ENCODE assay signal across 27 mouse cellular contexts in genomic region chr6:40371031-40371430, GRCm38 (mm10).
"Had no signal": no experiment of that assay in that cellular context is flagged by ENCODE, and none has a peak within 500 bp of the region (broad histone marks: within the 10 kb centered on the region; RNA-seq: fewer than 3 reads in every experiment).

No protein-coding gene starts in this region.

- ATAC-seq: hindbrain, postnatal 0 days; intestine, embryonic 16.5 days; liver, embryonic 12.5 days had no signal

- DNase-seq: gastrocnemius, postnatal 14 days; gastrocnemius, postnatal 36 days; heart, adult 11 months; heart, adult 2 months; heart, postnatal 14 days; heart, postnatal 36 days; kidney, adult 11 months; kidney, adult 2 months; kidney, adult 9 months; kidney, postnatal 14 days; kidney, postnatal 4 days; layer of hippocampus, adult 9-11 months; layer of hippocampus, postnatal 36 days; left cerebral cortex, postnatal 4 days had no signal

- H3K9me3 ChIP-seq: heart, embryonic 13.5 days; heart, embryonic 15.5 days; hindbrain, embryonic 13.5 days; hindbrain, embryonic 15.5 days; kidney, embryonic 15.5 days; limb, embryonic 13.5 days; limb, embryonic 15.5 days; liver, embryonic 12.5 days had no signal

- H3K27me3 ChIP-seq: heart, embryonic 13.5 days; heart, embryonic 15.5 days; hindbrain, embryonic 13.5 days; hindbrain, embryonic 15.5 days; kidney, embryonic 15.5 days; limb, embryonic 13.5 days; limb, embryonic 15.5 days; liver, embryonic 12.5 days had no signal

- H3K9ac ChIP-seq: heart, embryonic 13.5 days; heart, embryonic 15.5 days; hindbrain, embryonic 13.5 days; hindbrain, embryonic 15.5 days; kidney, embryonic 15.5 days; limb, embryonic 13.5 days; limb, embryonic 15.5 days; liver, embryonic 12.5 days; liver, embryonic 14.5 days had no signal

- H3K27ac ChIP-seq: heart, adult 2 months; heart, embryonic 13.5 days; heart, embryonic 15.5 days; hindbrain, embryonic 13.5 days; hindbrain, embryonic 15.5 days; hindbrain, postnatal 0 days; kidney, embryonic 15.5 days; kidney, postnatal 0 days; limb, embryonic 13.5 days; limb, embryonic 15.5 days; liver, embryonic 12.5 days; liver, embryonic 14.5 days had no signal

- H3K4me3 ChIP-seq: heart, adult 2 months; heart, embryonic 13.5 days; heart, embryonic 15.5 days; hindbrain, embryonic 13.5 days; hindbrain, embryonic 15.5 days; kidney, embryonic 15.5 days; limb, embryonic 13.5 days; limb, embryonic 15.5 days; liver, embryonic 12.5 days had no signal

- H3K4me1 ChIP-seq: hindbrain, embryonic 13.5 days; hindbrain, embryonic 15.5 days; kidney, embryonic 15.5 days; limb, embryonic 13.5 days; limb, embryonic 15.5 days; liver, embryonic 12.5 days had no signal

- H3K4me2 ChIP-seq: heart, embryonic 11.5 days; heart, embryonic 13.5 days; heart, embryonic 15.5 days; hindbrain, embryonic 13.5 days; hindbrain, embryonic 15.5 days; kidney, embryonic 15.5 days; limb, embryonic 13.5 days; limb, embryonic 15.5 days; liver, embryonic 12.5 days had no signal
